Mouse (Mus musculus): Measurements from ENCODE around the gene Usp20. TPM values are rescaled to one million over a fixed set of nuclear protein-coding genes. Genes with fewer than 3 reads are reported as not detected.

Usp20 gene
- polyA plus RNA-seq, 1 experiment from 2014 or later = 35.1 TPM

GRCm38 (mm10) chr2:30957511-30957910, 24.6 kb upstream of the Usp20 start:
- ATAC-seq (ENCODE audit: low FRiP score, low read depth) = no peak
- Histone ChIP-seq H3K27me3 (no peaks in the 10 kb centered on the region), H3K9ac (replicated peaks) (no peak overlapping the region), H3K4me1 (peaks cover 27% of the 10 kb centered on the region), H3K4me3 (no peak overlapping the region), H3K36me3 (peaks cover 77% of the 10 kb centered on the region), H3K9me3 (no peaks in the 10 kb centered on the region), H3K4me2 (replicated peaks) (no peak overlapping the region), H3K27ac (replicated peaks) (no peak overlapping the region)
- WGBS = 89% methylated on average over 4 of the region's 4 CpGs

- H3K9me3 ChIP-seq = no peaks in the 10 kb centered on the region
- H3K4me3 ChIP-seq = no peak overlapping the region
- H3K27ac ChIP-seq (replicated peaks) = no peak overlapping the region
- H3K4me2 ChIP-seq (replicated peaks) = no peak overlapping the region
- no peak overlapping the region for H3K9ac ChIP-seq (replicated peaks)
- peaks cover 89% of the 10 kb centered on the region for H3K36me3 ChIP-seq
- 93% methylated on average over 14 of the region's 14 CpGs for WGBS
- H3K4me1 ChIP-seq = peaks cover 22% of the 10 kb centered on the region
- no peaks in the 10 kb centered on the region for H3K27me3 ChIP-seq
- no peak for ATAC-seq (ENCODE audit: low FRiP score, low read depth)
These were observed 23.4 kb upstream of the Usp20 start for GRCm38 (mm10) chr2:30958726-30959125.

- Histone ChIP-seq H3K9me3 (no peaks in the 10 kb centered on the region), H3K27ac (replicated peaks) (no peak overlapping the region), H3K4me2 (replicated peaks) (no peak overlapping the region), H3K27me3 (no peaks in the 10 kb centered on the region), H3K4me1 (peaks cover 11% of the 10 kb centered on the region), H3K4me3 (no peak overlapping the region), H3K9ac (replicated peaks) (no peak overlapping the region), H3K36me3 (peaks cover 100% of the 10 kb centered on the region)
- 63% methylated on average over 5 of the region's 5 CpGs for WGBS
- ATAC-seq (ENCODE audit: low FRiP score, low read depth) = no peak
These were observed 22.2 kb upstream of the Usp20 start for GRCm38 (mm10) chr2:30959856-30960255.

GRCm38 (mm10) chr2:30962570-30963254, 19.4 kb upstream of the Usp20 start:
- Histone ChIP-seq H3K27me3 (no peaks in the 10 kb centered on the region), H3K9ac (replicated peaks) (no peak overlapping the region), H3K4me2 (replicated peaks) (no peak overlapping the region), H3K36me3 (peaks cover 80% of the 10 kb centered on the region), H3K4me3 (no peak overlapping the region), H3K27ac (replicated peaks) (no peak overlapping the region), H3K4me1 (peaks cover 18% of the 10 kb centered on the region), H3K9me3 (no peaks in the 10 kb centered on the region)
- ATAC-seq (ENCODE audit: low FRiP score, low read depth) = no peak
- WGBS = 93% methylated on average over 11 of the region's 11 CpGs

- H3K4me1 ChIP-seq = peaks cover 18% of the 10 kb centered on the region
- H3K27me3 ChIP-seq = no peaks in the 10 kb centered on the region
- no peak overlapping the region for H3K4me2 ChIP-seq (replicated peaks)
- no peaks in the 10 kb centered on the region for H3K9me3 ChIP-seq
- WGBS = 95% methylated on average over 8 of the region's 8 CpGs
- H3K36me3 ChIP-seq = peaks cover 54% of the 10 kb centered on the region
- ATAC-seq (ENCODE audit: low FRiP score, low read depth) = no peak
- H3K27ac ChIP-seq (replicated peaks) = no peak overlapping the region
- H3K9ac ChIP-seq (replicated peaks) = no peak overlapping the region
- H3K4me3 ChIP-seq = no peak overlapping the region
These were observed 16.5 kb upstream of the Usp20 start for GRCm38 (mm10) chr2:30965627-30966026.

- 25% methylated on average over 16 of the region's 16 CpGs for WGBS
- no peak overlapping the region for H3K27ac ChIP-seq (replicated peaks)
- H3K4me3 ChIP-seq = peak overlapping the region; percentile 83
- H3K4me1 ChIP-seq = peaks cover 18% of the 10 kb centered on the region
- H3K4me2 ChIP-seq (replicated peaks) = peak overlapping the region; percentile 94
- no peaks in the 10 kb centered on the region for H3K9me3 ChIP-seq
- peak overlapping the region; percentile 88 for H3K9ac ChIP-seq (replicated peaks)
- H3K27me3 ChIP-seq = no peaks in the 10 kb centered on the region
- peaks cover 50% of the 10 kb centered on the region for H3K36me3 ChIP-seq
- no peak for ATAC-seq (ENCODE audit: low FRiP score, low read depth)
These were observed 15.3 kb upstream of the Usp20 start for GRCm38 (mm10) chr2:30966826-30967225.

GRCm38 (mm10) chr2:30967352-30968327, 14.4 kb upstream of the Usp20 start, which contains the start of gene Tor1a:
Tor1a (minus strand) TSS chr2:30967933.
- H3K9ac ChIP-seq (replicated peaks) = peak within 1 kb of the TSS; percentile 88
- H3K9me3 ChIP-seq = no peaks in the 10 kb centered on the region
- H3K4me2 ChIP-seq (replicated peaks) = peak within 1 kb of the TSS; percentile 94
- peaks cover 46% of the 10 kb centered on the region for H3K36me3 ChIP-seq
- WGBS = 2% methylated on average over 59 of the region's 59 CpGs
- ATAC-seq (ENCODE audit: low FRiP score, low read depth) = peak; percentile 96
- H3K4me1 ChIP-seq = peaks cover 18% of the 10 kb centered on the region
- H3K27ac ChIP-seq (replicated peaks) = peak within 1 kb of the TSS; percentile 67
- H3K27me3 ChIP-seq = no peaks in the 10 kb centered on the region
- peak within 1 kb of the TSS; percentile 83 for H3K4me3 ChIP-seq

GRCm38 (mm10) chr2:30983024-30983423, 945 bp downstream of the Usp20 start:
- peak overlapping the region; percentile 77 for H3K4me2 ChIP-seq (replicated peaks)
- no peak for ATAC-seq (ENCODE audit: low FRiP score, low read depth)
- H3K9me3 ChIP-seq = no peaks in the 10 kb centered on the region
- H3K27me3 ChIP-seq = no peaks in the 10 kb centered on the region
- H3K9ac ChIP-seq (replicated peaks) = peak overlapping the region; percentile 77; the same call in 1 of the 2 replicates
- WGBS = 56% methylated on average over 7 of the region's 7 CpGs
- no peak overlapping the region for H3K27ac ChIP-seq (replicated peaks)
- peak overlapping the region; percentile 60 for H3K4me3 ChIP-seq
- H3K4me1 ChIP-seq = peaks cover 17% of the 10 kb centered on the region
- peaks cover 14% of the 10 kb centered on the region for H3K36me3 ChIP-seq

- 28% methylated on average over 17 of the region's 17 CpGs for WGBS
- peaks cover 17% of the 10 kb centered on the region for H3K4me1 ChIP-seq
- no peak overlapping the region for H3K4me2 ChIP-seq (replicated peaks)
- H3K9me3 ChIP-seq = no peaks in the 10 kb centered on the region
- no peak overlapping the region for H3K9ac ChIP-seq (replicated peaks)
- H3K27ac ChIP-seq (replicated peaks) = no peak overlapping the region
- ATAC-seq (ENCODE audit: low FRiP score, low read depth) = no peak
- H3K4me3 ChIP-seq = no peak overlapping the region
- no peaks in the 10 kb centered on the region for H3K27me3 ChIP-seq
- H3K36me3 ChIP-seq = no peaks in the 10 kb centered on the region
These were observed 3.3 kb downstream of the Usp20 start for GRCm38 (mm10) chr2:30985111-30986020.

- 90% methylated on average over 9 of the region's 9 CpGs for WGBS
These were observed 8.1 kb downstream of the Usp20 start for GRCm38 (mm10) chr2:30990221-30990620.

GRCm38 (mm10) chr2:30994853-30995252, 12.8 kb downstream of the Usp20 start:
- Histone ChIP-seq H3K4me2 (replicated peaks) (no peak overlapping the region), H3K4me1 (no peaks in the 10 kb centered on the region; the same call in 1 of the 2 replicates), H3K27ac (replicated peaks) (no peak overlapping the region), H3K4me3 (no peak overlapping the region), H3K9me3 (no peaks in the 10 kb centered on the region), H3K9ac (replicated peaks) (no peak overlapping the region), H3K27me3 (no peaks in the 10 kb centered on the region), H3K36me3 (peaks cover 1% of the 10 kb centered on the region)
- 94% methylated on average over 4 of the region's 4 CpGs for WGBS
- ATAC-seq (ENCODE audit: low FRiP score, low read depth) = no peak

More at GRCm38 (mm10) chr2:30990221-30990620, 8.1 kb downstream of the Usp20 start:
- Histone ChIP-seq H3K4me2 (replicated peaks) (no peak overlapping the region), H3K27ac (replicated peaks) (no peak overlapping the region), H3K27me3 (no peaks in the 10 kb centered on the region), H3K9me3 (no peaks in the 10 kb centered on the region), H3K4me3 (no peak overlapping the region), H3K4me1 (no peaks in the 10 kb centered on the region), H3K36me3 (no peaks in the 10 kb centered on the region), H3K9ac (replicated peaks) (no peak overlapping the region)
- ATAC-seq (ENCODE audit: low FRiP score, low read depth) = no peak

Measured in midbrain, embryonic 12.5 days (tissue).